Comparison of ENCODE assay signal across 8 mouse cellular contexts in the genomic region with DNA sequence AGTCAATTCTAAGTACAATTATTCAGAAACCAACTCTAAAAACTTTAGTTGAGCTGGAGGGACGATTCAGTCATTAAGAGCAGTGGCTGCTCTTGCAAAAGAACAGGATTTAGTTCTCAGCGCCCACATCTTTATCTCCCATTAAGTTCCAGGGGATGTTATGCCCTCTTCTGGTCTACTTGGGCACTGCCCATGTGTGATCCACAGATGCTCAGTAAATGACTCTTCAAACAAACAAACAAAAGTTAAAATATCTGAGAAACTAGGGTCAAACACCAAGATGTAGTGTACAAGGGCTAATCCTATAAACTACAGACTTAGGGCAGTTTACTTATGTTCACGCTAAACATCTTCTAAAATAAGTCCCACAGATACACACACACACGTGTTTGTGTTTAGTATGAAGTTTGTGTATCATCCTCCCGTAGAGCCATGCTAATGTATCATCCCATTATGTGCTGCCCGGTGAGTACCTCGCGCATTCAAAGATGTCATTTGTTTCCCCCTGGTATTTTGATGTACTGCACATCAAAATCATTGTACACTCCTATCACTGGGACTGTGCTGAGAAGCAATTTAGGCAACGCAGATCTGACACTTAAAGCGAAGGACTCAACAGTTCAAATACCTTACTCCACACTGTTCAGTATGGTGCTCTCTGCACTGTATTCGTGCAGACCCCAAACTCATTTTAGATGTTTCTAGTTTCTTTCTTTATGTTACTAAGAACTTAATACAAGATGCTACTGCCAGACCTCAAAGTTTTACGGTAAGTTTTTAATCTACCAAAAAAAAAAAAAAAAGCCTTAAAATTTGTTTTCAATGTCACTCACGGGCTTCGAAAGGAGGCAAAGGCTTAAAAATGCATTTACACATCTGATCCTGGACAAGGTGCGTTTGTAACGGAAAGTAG. TPM values are rescaled to one million over a fixed set of nuclear protein-coding genes. Genes with fewer than 3 reads are reported as not detected.
DNase-seq lines count a peak whose midpoint lies in the region; ATAC-seq and TF ChIP-seq lines count a peak whose summit lies in the region.

No protein-coding gene starts in this region.

- no peak for DNase-seq in heart, adult 8-10 months (ENCODE audit: low spot score)
- DNase-seq in adipocyte (ENCODE audit: low spot score) = peak; percentile 48
- DNase-seq in forebrain, postnatal 0 days = no peak
- no peak for DNase-seq in urinary bladder, postnatal 36 days (ENCODE audit: low spot score in 2 of 2)
- DNase-seq in adrenal gland, postnatal 14 days = no peak

- no peaks in the 10 kb centered on the region for H3K27me3 ChIP-seq in heart, embryonic 15.5 days
- H3K27me3 ChIP-seq in forebrain, postnatal 0 days (ENCODE audit: insufficient read depth, low read length) = no peaks in the 10 kb centered on the region
- H3K27me3 ChIP-seq in liver, embryonic 12.5 days (replicated peaks) = no peaks in the 10 kb centered on the region
- no peaks in the 10 kb centered on the region for H3K27me3 ChIP-seq in neural tube, embryonic 15.5 days (replicated peaks)

- peaks cover 4% of the 10 kb centered on the region; the same call in 1 of the 2 replicates for H3K4me1 ChIP-seq in heart, embryonic 15.5 days (replicated peaks)
- H3K4me1 ChIP-seq in forebrain, postnatal 0 days (ENCODE audit: insufficient read depth) = peaks cover 8% of the 10 kb centered on the region; the same call in 1 of the 2 replicates
- H3K4me1 ChIP-seq in liver, embryonic 12.5 days = peaks cover 15% of the 10 kb centered on the region
- peaks cover 15% of the 10 kb centered on the region for H3K4me1 ChIP-seq in neural tube, embryonic 15.5 days

- no peak for ATAC-seq in heart, embryonic 15.5 days (replicated peaks; ENCODE audit: insufficient number of reproducible peaks, insufficient read depth, low FRiP score, low read depth)
- ATAC-seq in forebrain, postnatal 0 days = no peak
- peak; percentile 63 for ATAC-seq in liver, embryonic 12.5 days
- no peak for ATAC-seq in neural tube, embryonic 15.5 days (ENCODE audit: low FRiP score)

- peak overlapping the region; percentile 94 for H3K4me3 ChIP-seq in heart, embryonic 15.5 days
- H3K4me3 ChIP-seq in forebrain, postnatal 0 days (ENCODE audit: low read depth, low read length) = peak overlapping the region; percentile 79
- peak overlapping the region; percentile 86 for H3K4me3 ChIP-seq in liver, embryonic 12.5 days
- H3K4me3 ChIP-seq in neural tube, embryonic 15.5 days (replicated peaks) = peak overlapping the region; percentile 88

- H3K4me2 ChIP-seq in heart, embryonic 15.5 days = peak overlapping the region; percentile 78
- peak overlapping the region; percentile 85 for H3K4me2 ChIP-seq in forebrain, postnatal 0 days (ENCODE audit: low read depth)
- H3K4me2 ChIP-seq in liver, embryonic 12.5 days = peak overlapping the region; percentile 83
- peak overlapping the region; percentile 91 for H3K4me2 ChIP-seq in neural tube, embryonic 15.5 days

- TF ChIP-seq CTCF in forebrain, postnatal 0 days (IDR thresholded peaks at IDR 0.05; ENCODE audit: low read depth) = peak; percentile 37

- H3K36me3 ChIP-seq in heart, embryonic 15.5 days = peaks cover 7% of the 10 kb centered on the region
- peaks cover 3% of the 10 kb centered on the region; the same call in 1 of the 2 replicates for H3K36me3 ChIP-seq in forebrain, postnatal 0 days (ENCODE audit: insufficient read depth)
- H3K36me3 ChIP-seq in liver, embryonic 12.5 days = peaks cover 30% of the 10 kb centered on the region
- no peaks in the 10 kb centered on the region for H3K36me3 ChIP-seq in neural tube, embryonic 15.5 days

- H3K27ac ChIP-seq in heart, embryonic 15.5 days = peak overlapping the region; percentile 91
- H3K27ac ChIP-seq in forebrain, postnatal 0 days (ENCODE audit: low read depth, low read length) = no peak overlapping the region
- peak overlapping the region; percentile 87 for H3K27ac ChIP-seq in liver, embryonic 12.5 days
- peak overlapping the region; percentile 87 for H3K27ac ChIP-seq in neural tube, embryonic 15.5 days (replicated peaks)

- 25% methylated on average over 16 of the region's 16 CpGs for WGBS in heart, embryonic 15.5 days
- WGBS in forebrain, postnatal 0 days = 23% methylated on average over 16 of the region's 16 CpGs
- 22% methylated on average over 16 of the region's 16 CpGs for WGBS in liver, embryonic 12.5 days (ENCODE audit: insufficient replicate concordance)
- WGBS in neural tube, embryonic 15.5 days = 30% methylated on average over 16 of the region's 16 CpGs

- H3K9me3 ChIP-seq in heart, embryonic 15.5 days (replicated peaks) = no peaks in the 10 kb centered on the region
- H3K9me3 ChIP-seq in forebrain, postnatal 0 days (ENCODE audit: low read length) = no peaks in the 10 kb centered on the region
- H3K9me3 ChIP-seq in liver, embryonic 12.5 days (replicated peaks) = no peaks in the 10 kb centered on the region
- H3K9me3 ChIP-seq in neural tube, embryonic 15.5 days (replicated peaks) = no peaks in the 10 kb centered on the region

- H3K9ac ChIP-seq in heart, embryonic 15.5 days = peak overlapping the region; percentile 96
- H3K9ac ChIP-seq in forebrain, postnatal 0 days = peak overlapping the region; percentile 77
- peak overlapping the region; percentile 97 for H3K9ac ChIP-seq in liver, embryonic 12.5 days
- H3K9ac ChIP-seq in neural tube, embryonic 15.5 days (replicated peaks) = peak overlapping the region; percentile 90

RNA-seq across cellular contexts. Expression of gene Abraxas1, which starts 0.9 kb away (rescaled TPM):
- polyA plus RNA-seq in heart, embryonic 15.5 days (2015; fragmentation: Nextera tagmentation; extraction: Ambion mirVana) = 31.2 and 33.9 TPM in 2 replicates
- total RNA-seq in heart, adult 8-10 months (2022) = 10 to 100 TPM in 2 of 4 experiments, 1 to 10 TPM in 2; 9.3 to 12.5 (median 10.1) TPM
- total RNA-seq in forebrain, postnatal 0 days (2014; rRNA removed) = 5.2 and 6.0 TPM in 2 replicates
- 7.7 and 10.3 TPM in 2 replicates for polyA plus RNA-seq in forebrain, postnatal 0 days (2015; fragmentation: Nextera tagmentation; extraction: Ambion mirVana)
- polyA plus RNA-seq in liver, embryonic 12.5 days (2016; fragmentation: Nextera tagmentation; extraction: Ambion mirVana) = 23.3 and 24.3 TPM in 2 replicates
- polyA plus RNA-seq in neural tube, embryonic 15.5 days (2015; fragmentation: Nextera tagmentation; extraction: Ambion mirVana) = 13.5 and 17.1 TPM in 2 replicates
- 10.2 and 16.0 TPM in 2 replicates for total RNA-seq in adrenal gland, postnatal 14 days (2021)

RNA-seq across cellular contexts. Expression of gene Mrps18c, which starts 21.4 kb away (rescaled TPM):
- polyA plus RNA-seq in heart, embryonic 15.5 days (2015; fragmentation: Nextera tagmentation; extraction: Ambion mirVana) = 121 and 134 TPM in 2 replicates
- total RNA-seq in heart, adult 8-10 months (2022) = 100 to 1,000 TPM in 1 of 4 experiments, 10 to 100 TPM in 3; 78.4 to 102 (median 88.9) TPM
- 56.1 and 70.4 TPM in 2 replicates for total RNA-seq in forebrain, postnatal 0 days (2014; rRNA removed)
- 188 and 239 TPM in 2 replicates for polyA plus RNA-seq in forebrain, postnatal 0 days (2015; fragmentation: Nextera tagmentation; extraction: Ambion mirVana)
- 165 and 176 TPM in 2 replicates for polyA plus RNA-seq in liver, embryonic 12.5 days (2016; fragmentation: Nextera tagmentation; extraction: Ambion mirVana)
- 160 TPM in 2 replicates for polyA plus RNA-seq in neural tube, embryonic 15.5 days (2015; fragmentation: Nextera tagmentation; extraction: Ambion mirVana)
- 91.8 and 110 TPM in 2 replicates for total RNA-seq in adrenal gland, postnatal 14 days (2021)

RNA-seq across cellular contexts. Expression of gene Helq, which starts 21.4 kb away (rescaled TPM):
- 9.2 and 9.5 TPM in 2 replicates for polyA plus RNA-seq in heart, embryonic 15.5 days (2015; fragmentation: Nextera tagmentation; extraction: Ambion mirVana)
- 1 to 10 TPM; 2.7 to 5.2 (median 2.8) TPM for total RNA-seq in heart, adult 8-10 months (2022)
- 17.4 and 17.9 TPM in 2 replicates for total RNA-seq in forebrain, postnatal 0 days (2014; rRNA removed)
- polyA plus RNA-seq in forebrain, postnatal 0 days (2015; fragmentation: Nextera tagmentation; extraction: Ambion mirVana) = 6.6 and 9.0 TPM in 2 replicates
- 22.2 and 23.4 TPM in 2 replicates for polyA plus RNA-seq in liver, embryonic 12.5 days (2016; fragmentation: Nextera tagmentation; extraction: Ambion mirVana)
- 14.1 and 19.5 TPM in 2 replicates for polyA plus RNA-seq in neural tube, embryonic 15.5 days (2015; fragmentation: Nextera tagmentation; extraction: Ambion mirVana)
- total RNA-seq in adrenal gland, postnatal 14 days (2021) = 6.6 and 8.6 TPM in 2 replicates

RNA-seq across cellular contexts. Expression of gene Gpat3, which starts 25.7 kb away (rescaled TPM):
- polyA plus RNA-seq in heart, embryonic 15.5 days (2015; fragmentation: Nextera tagmentation; extraction: Ambion mirVana) = 14.3 and 15.5 TPM in 2 replicates
- total RNA-seq in heart, adult 8-10 months (2022) = 10 to 100 TPM; 20.5 to 28.0 (median 23.1) TPM
- 1.2 and 4.2 TPM in 2 replicates for total RNA-seq in forebrain, postnatal 0 days (2014; rRNA removed)
- polyA plus RNA-seq in forebrain, postnatal 0 days (2015; fragmentation: Nextera tagmentation; extraction: Ambion mirVana) = 0.53 and 0.77 TPM in 2 replicates
- polyA plus RNA-seq in liver, embryonic 12.5 days (2016; fragmentation: Nextera tagmentation; extraction: Ambion mirVana) = 0.75 and 0.93 TPM in 2 replicates
- 1.7 and 2.8 TPM in 2 replicates for polyA plus RNA-seq in neural tube, embryonic 15.5 days (2015; fragmentation: Nextera tagmentation; extraction: Ambion mirVana)
- total RNA-seq in adrenal gland, postnatal 14 days (2021) = 5.1 and 7.7 TPM in 2 replicates
